Mouse (Mus musculus): ENCODE results near the gene Dnm1. TPM values are rescaled to one million over a fixed set of nuclear protein-coding genes. Genes with fewer than 3 reads are reported as not detected.

Gene Dnm1
- polyA plus RNA-seq, 1 experiment from 2014 or later, result 12.4 TPM

DNA sequence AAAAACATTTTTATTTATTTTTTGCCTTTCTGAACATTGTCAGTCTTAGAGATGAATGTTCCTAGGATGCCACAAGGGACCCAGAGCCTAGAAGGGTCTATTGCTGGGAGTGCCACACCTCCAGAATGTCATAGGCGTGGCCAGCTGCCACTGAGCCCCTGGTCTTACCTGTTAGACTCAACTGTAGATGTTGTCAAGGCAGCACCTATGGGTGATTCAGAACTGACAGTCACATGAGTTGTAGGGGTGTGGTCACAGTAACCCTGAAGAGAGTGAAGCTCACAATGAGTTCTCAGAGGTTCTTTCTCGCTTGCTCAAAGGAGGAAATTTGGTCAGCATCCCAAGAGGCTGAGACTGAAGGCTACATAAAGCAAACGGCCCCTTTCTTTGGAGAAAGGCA is 57.9 kb downstream of the Dnm1 start:
- Histone ChIP-seq H3K36me3 (ENCODE audit: control insufficient read depth, insufficient read depth, low read length) (no peaks in the 10 kb centered on the region; the same call in 1 of the 2 replicates), H3K4me2 (ENCODE audit: low read depth, low read length, severe bottlenecking) (no peak overlapping the region), H3K4me3 (ENCODE audit: low read depth, low read length) (no peak overlapping the region), H3K27ac (ENCODE audit: low read depth, low read length) (no peak overlapping the region), H3K27me3 (ENCODE audit: control insufficient read depth, insufficient read depth, low read length) (no peaks in the 10 kb centered on the region), H3K9ac (ENCODE audit: low read length) (no peak overlapping the region), H3K4me1 (replicated peaks; ENCODE audit: control insufficient read depth, insufficient read depth, low read length) (no peaks in the 10 kb centered on the region), H3K9me3 (ENCODE audit: control insufficient read depth, low read length) (no peaks in the 10 kb centered on the region)
- ATAC-seq (replicated peaks; ENCODE audit: low FRiP score) (no peak), DNase-seq (ENCODE audit: low spot score) (no peak)
- WGBS, result 86% methylated on average over 3 of the region's 3 CpGs

- Histone ChIP-seq H3K9ac (ENCODE audit: low read length) (no peak overlapping the region), H3K4me1 (replicated peaks; ENCODE audit: control insufficient read depth, insufficient read depth, low read length) (no peaks in the 10 kb centered on the region), H3K9me3 (ENCODE audit: control insufficient read depth, low read length) (no peaks in the 10 kb centered on the region), H3K4me3 (ENCODE audit: low read depth, low read length) (no peak overlapping the region), H3K27me3 (ENCODE audit: control insufficient read depth, insufficient read depth, low read length) (no peaks in the 10 kb centered on the region), H3K27ac (ENCODE audit: low read depth, low read length) (no peak overlapping the region), H3K36me3 (ENCODE audit: control insufficient read depth, insufficient read depth, low read length) (no peaks in the 10 kb centered on the region; the same call in 1 of the 2 replicates), H3K4me2 (ENCODE audit: low read depth, low read length, severe bottlenecking) (no peak overlapping the region)
- 88% methylated on average over 8 of the region's 8 CpGs for WGBS
- ATAC-seq (replicated peaks; ENCODE audit: low FRiP score) (no peak), DNase-seq (ENCODE audit: low spot score) (no peak)
Measured at GRCm38 (mm10) chr2:32294348-32294747, 58.8 kb downstream of the Dnm1 start.

GRCm38 (mm10) chr2:32289578-32289977 is 63.6 kb downstream of the Dnm1 start:
- Histone ChIP-seq H3K9ac (ENCODE audit: low read length) (no peak overlapping the region), H3K9me3 (ENCODE audit: control insufficient read depth, low read length) (no peaks in the 10 kb centered on the region), H3K4me3 (ENCODE audit: low read depth, low read length) (no peak overlapping the region), H3K4me2 (ENCODE audit: low read depth, low read length, severe bottlenecking) (no peak overlapping the region), H3K36me3 (ENCODE audit: control insufficient read depth, insufficient read depth, low read length) (no peaks in the 10 kb centered on the region; the same call in 1 of the 2 replicates), H3K27ac (ENCODE audit: low read depth, low read length) (no peak overlapping the region), H3K27me3 (ENCODE audit: control insufficient read depth, insufficient read depth, low read length) (no peaks in the 10 kb centered on the region), H3K4me1 (replicated peaks; ENCODE audit: control insufficient read depth, insufficient read depth, low read length) (peaks cover 9% of the 10 kb centered on the region; the same call in 1 of the 2 replicates)
- no peak for DNase-seq (ENCODE audit: low spot score)
- ATAC-seq (replicated peaks; ENCODE audit: low FRiP score), result no peak

GRCm38 (mm10) chr2:32288371-32288931 is 64.7 kb downstream of the Dnm1 start:
- Histone ChIP-seq H3K36me3 (ENCODE audit: control insufficient read depth, insufficient read depth, low read length) (no peaks in the 10 kb centered on the region; the same call in 1 of the 2 replicates), H3K4me1 (replicated peaks; ENCODE audit: control insufficient read depth, insufficient read depth, low read length) (peaks cover 9% of the 10 kb centered on the region; the same call in 1 of the 2 replicates), H3K27me3 (ENCODE audit: control insufficient read depth, insufficient read depth, low read length) (no peaks in the 10 kb centered on the region), H3K9me3 (ENCODE audit: control insufficient read depth, low read length) (no peaks in the 10 kb centered on the region), H3K4me2 (ENCODE audit: low read depth, low read length, severe bottlenecking) (peak overlapping the region; percentile 83), H3K9ac (ENCODE audit: low read length) (peak overlapping the region; percentile 76), H3K4me3 (ENCODE audit: low read depth, low read length) (peak overlapping the region; percentile 94), H3K27ac (ENCODE audit: low read depth, low read length) (no peak overlapping the region)
- peak; percentile 64 for ATAC-seq (replicated peaks; ENCODE audit: low FRiP score)
- 3% methylated on average over 23 of the region's 29 CpGs for WGBS
- DNase-seq (ENCODE audit: low spot score), result no peak

DNA sequence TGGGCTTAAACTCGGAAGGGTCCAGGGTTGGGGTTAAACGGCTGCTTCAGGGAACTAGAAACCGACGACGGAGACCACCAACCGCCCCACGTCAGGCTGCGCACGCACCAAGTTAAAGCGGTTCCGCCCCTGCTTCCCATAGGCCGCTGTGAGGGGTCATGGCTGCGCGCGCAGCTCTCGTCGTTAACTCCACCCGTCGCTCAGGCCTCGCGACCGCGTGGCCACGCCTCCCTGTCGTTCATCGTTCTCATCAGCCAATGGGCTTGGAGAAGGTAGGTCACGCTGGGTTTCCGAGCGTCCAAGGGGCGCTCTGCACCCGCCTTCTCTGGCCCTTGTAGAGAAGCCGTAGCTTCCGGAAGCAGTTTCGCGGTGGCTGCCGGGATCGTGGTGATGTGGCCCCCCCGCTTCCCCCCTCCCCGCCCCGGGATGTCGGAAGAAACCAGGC is 65.2 kb downstream of the Dnm1 start, which contains the start of gene Swi5:
TSS of gene Swi5 (minus strand) at position 153 of the 445 bp plus-strand sequence.
- Histone ChIP-seq H3K4me3 (ENCODE audit: low read depth, low read length) (peak within 1 kb of the TSS; percentile 94), H3K27ac (ENCODE audit: low read depth, low read length) (peak within 1 kb of the TSS; percentile 37; the same call in 1 of the 2 replicates), H3K4me1 (replicated peaks; ENCODE audit: control insufficient read depth, insufficient read depth, low read length) (peaks cover 9% of the 10 kb centered on the region; the same call in 1 of the 2 replicates), H3K4me2 (ENCODE audit: low read depth, low read length, severe bottlenecking) (peak within 1 kb of the TSS; percentile 83), H3K27me3 (ENCODE audit: control insufficient read depth, insufficient read depth, low read length) (no peaks in the 10 kb centered on the region), H3K9me3 (ENCODE audit: control insufficient read depth, low read length) (no peaks in the 10 kb centered on the region), H3K9ac (ENCODE audit: low read length) (peak within 1 kb of the TSS; percentile 89), H3K36me3 (ENCODE audit: control insufficient read depth, insufficient read depth, low read length) (no peaks in the 10 kb centered on the region; the same call in 1 of the 2 replicates)
- under 1% methylated on average over 40 of the region's 41 CpGs for WGBS
- ATAC-seq (replicated peaks; ENCODE audit: low FRiP score), result peak; percentile 98
- peak; percentile 100 for DNase-seq (ENCODE audit: low spot score)

DNA sequence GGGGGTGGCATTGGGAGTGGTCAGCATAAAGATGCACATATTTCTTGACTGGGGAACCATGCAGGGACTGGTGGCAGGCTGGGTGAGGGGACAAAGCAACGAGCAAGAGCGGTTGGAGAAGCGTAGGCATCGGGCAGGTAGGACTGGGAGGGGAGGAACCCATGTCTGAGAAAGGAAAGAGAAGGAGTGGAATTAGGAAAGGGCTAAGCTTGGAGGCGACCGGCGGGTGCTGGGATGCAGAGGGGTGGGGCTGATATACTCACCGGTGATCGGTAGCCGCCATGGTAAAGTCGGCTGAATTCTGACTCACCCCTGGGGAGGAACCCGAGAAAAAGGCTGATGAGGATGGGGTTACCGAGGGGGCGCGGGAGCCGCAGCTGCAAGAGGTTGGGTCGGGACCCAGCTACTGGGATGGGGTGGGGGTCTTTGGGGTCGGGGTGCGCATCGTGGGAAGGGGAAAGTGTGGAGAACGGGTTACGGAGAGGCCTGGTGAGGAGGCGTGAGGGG is 65.8 kb downstream of the Dnm1 start, which contains the start of gene Golga2:
TSS of gene Golga2 (plus strand) at position 51 of the 507 bp plus-strand sequence.
- peak within 1 kb of the TSS; percentile 89 for H3K9ac ChIP-seq (ENCODE audit: low read length)
- H3K4me2 ChIP-seq (ENCODE audit: low read depth, low read length, severe bottlenecking), result peak within 1 kb of the TSS; percentile 83
- H3K27ac ChIP-seq (ENCODE audit: low read depth, low read length), result peak within 1 kb of the TSS; percentile 37; the same call in 1 of the 2 replicates
- H3K27me3 ChIP-seq (ENCODE audit: control insufficient read depth, insufficient read depth, low read length), result no peaks in the 10 kb centered on the region
- DNase-seq (ENCODE audit: low spot score) (no peak), ATAC-seq (replicated peaks; ENCODE audit: low FRiP score) (peak; percentile 16; the same call in 1 of the 2 replicates)
- peaks cover 9% of the 10 kb centered on the region; the same call in 1 of the 2 replicates for H3K4me1 ChIP-seq (replicated peaks; ENCODE audit: control insufficient read depth, insufficient read depth, low read length)
- H3K36me3 ChIP-seq (ENCODE audit: control insufficient read depth, insufficient read depth, low read length), result no peaks in the 10 kb centered on the region; the same call in 1 of the 2 replicates
- H3K9me3 ChIP-seq (ENCODE audit: control insufficient read depth, low read length), result no peaks in the 10 kb centered on the region
- WGBS, result 3% methylated on average over 23 of the region's 23 CpGs
- H3K4me3 ChIP-seq (ENCODE audit: low read depth, low read length), result peak within 1 kb of the TSS; percentile 94

DNA sequence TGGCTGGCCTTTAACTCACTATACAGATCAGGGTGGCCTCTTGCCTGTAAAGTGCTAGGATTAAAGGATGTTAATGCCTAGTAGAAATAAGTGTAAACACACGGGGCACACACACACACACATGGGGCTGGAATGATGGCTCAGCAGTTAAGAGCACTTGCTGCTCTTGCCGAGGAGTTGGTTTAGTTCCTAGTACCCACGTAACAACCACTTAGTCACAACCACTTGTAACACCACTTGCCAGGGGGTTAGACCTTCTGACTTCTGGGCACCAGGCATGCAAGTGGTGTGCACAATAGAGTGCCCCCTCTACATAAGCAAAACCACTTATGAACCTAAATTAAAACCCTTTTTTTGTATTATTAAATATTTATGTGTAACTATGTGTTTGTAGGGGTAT is 69.2 kb downstream of the Dnm1 start:
- ATAC-seq (replicated peaks; ENCODE audit: low FRiP score) (no peak), DNase-seq (ENCODE audit: low spot score) (no peak)
- Histone ChIP-seq H3K4me2 (ENCODE audit: low read depth, low read length, severe bottlenecking) (no peak overlapping the region), H3K9ac (ENCODE audit: low read length) (no peak overlapping the region), H3K27me3 (ENCODE audit: control insufficient read depth, insufficient read depth, low read length) (no peaks in the 10 kb centered on the region), H3K27ac (ENCODE audit: low read depth, low read length) (no peak overlapping the region), H3K9me3 (ENCODE audit: control insufficient read depth, low read length) (no peaks in the 10 kb centered on the region), H3K36me3 (ENCODE audit: control insufficient read depth, insufficient read depth, low read length) (no peaks in the 10 kb centered on the region; the same call in 1 of the 2 replicates), H3K4me3 (ENCODE audit: low read depth, low read length) (no peak overlapping the region), H3K4me1 (replicated peaks; ENCODE audit: control insufficient read depth, insufficient read depth, low read length) (peaks cover 9% of the 10 kb centered on the region; the same call in 1 of the 2 replicates)
- 95% methylated on average over 3 of the region's 3 CpGs for WGBS

DNA sequence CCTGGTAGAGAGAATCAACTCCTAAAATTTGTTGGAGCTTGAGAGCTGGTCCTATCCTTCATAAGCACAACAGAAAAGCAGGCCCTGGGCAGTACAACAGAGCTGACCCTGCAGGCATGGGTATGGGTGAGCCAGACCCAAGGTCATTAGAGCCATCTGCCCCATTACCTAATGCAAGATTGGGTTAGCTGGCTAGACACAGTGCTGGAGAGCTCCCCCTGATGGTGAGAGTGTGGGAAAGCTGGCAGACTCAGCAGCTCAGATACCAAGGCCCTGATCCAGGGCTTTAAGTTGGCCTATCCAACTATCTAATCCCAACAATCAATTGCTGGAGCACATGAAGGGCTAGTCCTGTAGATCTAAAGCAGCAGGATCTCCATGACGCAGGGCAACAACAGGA is 70.4 kb downstream of the Dnm1 start:
- DNase-seq (ENCODE audit: low spot score) (peak; percentile 66), ATAC-seq (replicated peaks; ENCODE audit: low FRiP score) (no peak)
- Histone ChIP-seq H3K4me1 (replicated peaks; ENCODE audit: control insufficient read depth, insufficient read depth, low read length) (peaks cover 5% of the 10 kb centered on the region; the same call in 1 of the 2 replicates), H3K36me3 (ENCODE audit: control insufficient read depth, insufficient read depth, low read length) (peaks cover 5% of the 10 kb centered on the region), H3K9me3 (ENCODE audit: control insufficient read depth, low read length) (no peaks in the 10 kb centered on the region), H3K4me2 (ENCODE audit: low read depth, low read length, severe bottlenecking) (no peak overlapping the region), H3K27me3 (ENCODE audit: control insufficient read depth, insufficient read depth, low read length) (no peaks in the 10 kb centered on the region), H3K4me3 (ENCODE audit: low read depth, low read length) (no peak overlapping the region), H3K27ac (ENCODE audit: low read depth, low read length) (no peak overlapping the region), H3K9ac (ENCODE audit: low read length) (no peak overlapping the region)
- WGBS, result 83% methylated on average over 1 of the region's 1 CpGs

All from forebrain, embryonic 11.5 days (tissue).